Mouse (Mus musculus): ENCODE data around the gene Cnst. TPM values are rescaled to one million over a fixed set of nuclear protein-coding genes. Genes with fewer than 3 reads are reported as not detected.

Cnst gene
- polyA plus RNA-seq, 1 experiment from 2014 or later = 25.1 TPM

DNA sequence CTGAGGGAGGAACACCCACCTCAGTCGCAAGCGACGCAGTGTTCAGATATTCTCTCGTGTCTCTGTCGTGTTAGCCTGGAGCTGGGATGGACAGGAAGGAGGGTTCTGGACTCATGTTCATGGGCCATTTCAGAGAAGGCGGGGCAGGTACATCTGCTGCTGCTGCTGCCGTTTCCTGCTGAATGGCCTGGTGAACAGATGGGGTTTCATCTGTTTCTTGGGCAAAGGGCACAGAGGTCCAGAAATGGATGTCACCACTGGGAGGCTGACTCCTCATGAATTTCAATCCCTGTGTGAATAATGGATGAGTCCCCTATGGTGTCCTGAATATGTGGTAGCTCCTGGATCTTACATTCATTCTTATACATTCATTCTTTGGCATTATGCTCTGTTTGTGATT lies 21.4 kb downstream of the Cnst start:
- H3K4me3 ChIP-seq (ENCODE audit: low read length) = no peak overlapping the region
- H3K9ac ChIP-seq (ENCODE audit: low read depth, low read length) = no peak overlapping the region
- H3K27me3 ChIP-seq (replicated peaks; ENCODE audit: control insufficient read depth, insufficient read depth, low read length) = no peaks in the 10 kb centered on the region
- no peaks in the 10 kb centered on the region for H3K36me3 ChIP-seq (ENCODE audit: control insufficient read depth, insufficient read depth, low read length)
- no peaks in the 10 kb centered on the region for H3K9me3 ChIP-seq (ENCODE audit: control insufficient read depth, low read length)
- no peak overlapping the region for H3K27ac ChIP-seq (ENCODE audit: low read depth, low read length)
- peaks cover 4% of the 10 kb centered on the region for H3K4me1 ChIP-seq (ENCODE audit: control insufficient read depth, insufficient read depth, low read depth, low read length)
- ATAC-seq = no peak
- H3K4me2 ChIP-seq (ENCODE audit: low read length) = no peak overlapping the region
- 27% methylated on average over 7 of the region's 7 CpGs for WGBS

DNA sequence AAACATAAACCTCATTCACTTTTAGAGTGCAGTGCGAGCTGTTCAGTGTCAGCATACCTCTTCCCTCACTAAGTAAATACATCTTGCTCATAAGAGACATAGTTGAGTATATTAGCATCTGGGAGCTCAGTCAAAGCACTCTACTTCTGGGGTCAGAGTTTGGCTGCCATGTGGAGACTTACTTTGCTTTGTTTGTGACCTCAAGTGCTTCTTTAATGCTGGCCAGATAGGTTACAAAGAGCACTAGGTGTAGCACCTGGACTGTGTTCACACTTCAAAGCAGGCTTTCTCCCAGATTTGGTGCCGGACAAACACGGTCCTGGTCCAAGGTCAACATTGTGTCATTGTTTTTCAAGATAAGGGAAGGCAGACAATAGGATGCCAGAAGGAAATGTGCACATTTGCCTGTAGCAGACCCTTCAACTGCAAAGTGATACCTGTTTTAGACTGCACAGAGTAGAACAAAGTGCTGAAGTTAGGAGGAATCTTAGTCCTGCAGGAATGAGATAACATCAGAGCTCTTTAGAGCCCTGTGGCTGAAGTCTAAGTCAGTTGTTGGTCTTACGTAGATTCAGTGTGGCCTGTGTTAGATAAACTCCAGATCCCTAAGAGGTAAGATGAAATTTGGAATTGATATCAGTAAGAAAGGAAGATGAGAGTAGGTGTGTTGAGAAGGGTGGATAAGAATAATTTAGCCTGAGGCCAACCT lies 22.7 kb downstream of the Cnst start:
- WGBS = 85% methylated on average over 4 of the region's 4 CpGs
- H3K4me2 ChIP-seq (ENCODE audit: low read length) = no peak overlapping the region
- no peak overlapping the region for H3K27ac ChIP-seq (ENCODE audit: low read depth, low read length)
- H3K4me3 ChIP-seq (ENCODE audit: low read length) = no peak overlapping the region
- no peaks in the 10 kb centered on the region for H3K36me3 ChIP-seq (ENCODE audit: control insufficient read depth, insufficient read depth, low read length)
- H3K9me3 ChIP-seq (ENCODE audit: control insufficient read depth, low read length) = no peaks in the 10 kb centered on the region
- peaks cover 4% of the 10 kb centered on the region for H3K4me1 ChIP-seq (ENCODE audit: control insufficient read depth, insufficient read depth, low read depth, low read length)
- no peaks in the 10 kb centered on the region for H3K27me3 ChIP-seq (replicated peaks; ENCODE audit: control insufficient read depth, insufficient read depth, low read length)
- no peak for ATAC-seq
- H3K9ac ChIP-seq (ENCODE audit: low read depth, low read length) = no peak overlapping the region

DNA sequence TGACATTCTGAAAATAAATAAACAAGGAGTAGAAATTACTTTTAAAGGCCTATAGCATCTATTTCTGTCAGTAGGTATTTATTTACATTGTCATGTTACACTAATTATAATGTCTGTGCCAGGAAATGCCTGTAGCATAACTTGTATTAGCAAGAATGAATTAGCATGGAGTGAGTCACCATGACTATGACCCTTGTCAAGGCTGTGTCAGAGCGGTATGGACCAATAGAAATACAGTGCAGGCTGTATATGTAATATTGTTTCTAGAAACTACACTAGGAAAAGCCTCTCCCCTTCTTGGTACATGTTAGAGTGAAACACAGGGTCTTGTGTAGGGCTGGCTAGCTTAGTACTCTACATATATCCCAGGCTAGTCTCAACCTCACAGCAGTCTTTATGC lies 24.3 kb downstream of the Cnst start:
- Histone ChIP-seq H3K27me3 (replicated peaks; ENCODE audit: control insufficient read depth, insufficient read depth, low read length) (no peaks in the 10 kb centered on the region), H3K4me1 (ENCODE audit: control insufficient read depth, insufficient read depth, low read depth, low read length) (peaks cover 4% of the 10 kb centered on the region), H3K36me3 (ENCODE audit: control insufficient read depth, insufficient read depth, low read length) (no peaks in the 10 kb centered on the region), H3K4me3 (ENCODE audit: low read length) (no peak overlapping the region), H3K9me3 (ENCODE audit: control insufficient read depth, low read length) (no peaks in the 10 kb centered on the region), H3K27ac (ENCODE audit: low read depth, low read length) (no peak overlapping the region), H3K9ac (ENCODE audit: low read depth, low read length) (no peak overlapping the region), H3K4me2 (ENCODE audit: low read length) (no peak overlapping the region)
- ATAC-seq = no peak
- 93% methylated on average over 1 of the region's 1 CpGs for WGBS

DNA sequence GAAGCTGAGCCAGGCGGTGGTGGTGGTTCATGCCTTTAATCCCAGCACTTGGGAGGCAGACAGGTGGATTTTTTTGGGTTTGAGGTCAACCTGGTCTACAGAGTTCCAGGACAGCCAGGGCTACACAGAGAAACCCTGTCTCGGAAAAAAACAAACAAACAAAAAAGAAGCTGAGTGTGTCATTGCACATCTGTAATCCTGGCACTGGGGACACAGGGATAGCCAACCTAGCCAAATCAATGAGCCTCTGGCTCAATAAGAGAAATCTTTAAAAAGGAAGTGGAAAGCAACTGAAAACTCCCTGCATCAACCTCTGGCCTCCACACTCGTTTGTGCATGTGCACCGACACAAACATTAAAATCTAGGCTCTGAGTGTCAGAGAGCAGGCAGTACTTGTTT lies 25.5 kb downstream of the Cnst start:
- H3K27ac ChIP-seq (ENCODE audit: low read depth, low read length) = no peak overlapping the region
- no peak for ATAC-seq
- H3K4me3 ChIP-seq (ENCODE audit: low read length) = no peak overlapping the region
- 91% methylated on average over 4 of the region's 4 CpGs for WGBS
- no peak overlapping the region for H3K9ac ChIP-seq (ENCODE audit: low read depth, low read length)
- no peak overlapping the region for H3K4me2 ChIP-seq (ENCODE audit: low read length)
- H3K4me1 ChIP-seq (ENCODE audit: control insufficient read depth, insufficient read depth, low read depth, low read length) = peaks cover 4% of the 10 kb centered on the region
- no peaks in the 10 kb centered on the region for H3K9me3 ChIP-seq (ENCODE audit: control insufficient read depth, low read length)
- H3K27me3 ChIP-seq (replicated peaks; ENCODE audit: control insufficient read depth, insufficient read depth, low read length) = no peaks in the 10 kb centered on the region
- no peaks in the 10 kb centered on the region for H3K36me3 ChIP-seq (ENCODE audit: control insufficient read depth, insufficient read depth, low read length)

DNA sequence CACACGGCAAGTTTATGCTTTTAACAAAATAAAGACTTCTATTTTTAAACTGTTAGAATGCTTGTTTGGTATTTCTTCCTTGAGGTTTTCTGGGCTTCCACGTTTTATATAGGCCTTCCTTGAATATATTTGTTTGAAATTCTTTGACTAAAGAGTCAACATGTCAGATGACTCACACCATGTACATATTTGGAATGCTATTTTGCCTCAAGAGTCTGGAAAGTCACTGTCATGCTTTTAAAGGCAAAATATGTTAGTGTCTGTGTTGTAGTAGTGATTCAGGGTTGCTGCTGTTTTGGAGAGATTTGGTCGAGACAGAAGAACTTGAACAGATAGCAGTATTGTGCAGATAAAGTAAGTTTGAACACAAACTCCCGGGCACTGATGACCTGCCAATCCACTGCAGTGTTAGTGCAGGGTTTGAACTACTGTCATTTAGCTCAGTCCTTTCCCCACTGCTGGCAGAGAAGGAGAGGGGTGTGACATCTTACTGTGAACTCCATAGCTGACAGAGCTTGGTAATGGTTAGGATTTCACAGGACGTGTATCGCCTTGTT lies 27.6 kb downstream of the Cnst start:
- no peak overlapping the region for H3K9ac ChIP-seq (ENCODE audit: low read depth, low read length)
- no peaks in the 10 kb centered on the region for H3K9me3 ChIP-seq (ENCODE audit: control insufficient read depth, low read length)
- 84% methylated on average over 6 of the region's 6 CpGs for WGBS
- H3K27ac ChIP-seq (ENCODE audit: low read depth, low read length) = no peak overlapping the region
- H3K4me1 ChIP-seq (ENCODE audit: control insufficient read depth, insufficient read depth, low read depth, low read length) = no peaks in the 10 kb centered on the region
- ATAC-seq = no peak
- no peak overlapping the region for H3K4me2 ChIP-seq (ENCODE audit: low read length)
- H3K27me3 ChIP-seq (replicated peaks; ENCODE audit: control insufficient read depth, insufficient read depth, low read length) = no peaks in the 10 kb centered on the region
- H3K36me3 ChIP-seq (ENCODE audit: control insufficient read depth, insufficient read depth, low read length) = no peaks in the 10 kb centered on the region
- H3K4me3 ChIP-seq (ENCODE audit: low read length) = no peak overlapping the region

DNA sequence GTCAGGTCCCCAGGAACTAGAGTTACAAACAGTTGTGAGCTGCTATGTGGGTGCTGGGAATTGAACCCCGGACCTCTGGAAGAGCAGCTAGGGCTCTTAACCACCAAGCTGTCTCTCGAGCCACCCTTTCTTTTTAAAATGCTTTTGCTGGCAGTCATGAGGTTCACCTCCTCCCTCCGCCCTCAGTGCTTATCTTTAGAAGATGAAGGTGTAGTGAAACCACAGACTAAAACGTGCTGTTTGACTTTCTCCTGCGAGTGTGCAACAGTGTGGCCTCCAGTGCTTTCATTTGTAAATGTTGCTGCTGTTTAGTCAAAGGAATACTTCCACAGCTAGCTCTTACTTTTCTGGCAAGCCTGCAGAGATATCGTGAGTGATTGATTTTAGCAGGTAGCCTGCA lies 32.5 kb downstream of the Cnst start:
- H3K4me3 ChIP-seq (ENCODE audit: low read length) = no peak overlapping the region
- WGBS = 78% methylated on average over 6 of the region's 6 CpGs
- ATAC-seq = no peak
- H3K4me2 ChIP-seq (ENCODE audit: low read length) = no peak overlapping the region
- H3K9ac ChIP-seq (ENCODE audit: low read depth, low read length) = no peak overlapping the region
- no peaks in the 10 kb centered on the region for H3K4me1 ChIP-seq (ENCODE audit: control insufficient read depth, insufficient read depth, low read depth, low read length)
- no peaks in the 10 kb centered on the region for H3K27me3 ChIP-seq (replicated peaks; ENCODE audit: control insufficient read depth, insufficient read depth, low read length)
- 0 out of 2 replicates have a peak, but pooled peaks cover 3% of the 10 kb centered on the region for H3K36me3 ChIP-seq (ENCODE audit: control insufficient read depth, insufficient read depth, low read length)
- H3K9me3 ChIP-seq (ENCODE audit: control insufficient read depth, low read length) = no peaks in the 10 kb centered on the region
- H3K27ac ChIP-seq (ENCODE audit: low read depth, low read length) = no peak overlapping the region

DNA sequence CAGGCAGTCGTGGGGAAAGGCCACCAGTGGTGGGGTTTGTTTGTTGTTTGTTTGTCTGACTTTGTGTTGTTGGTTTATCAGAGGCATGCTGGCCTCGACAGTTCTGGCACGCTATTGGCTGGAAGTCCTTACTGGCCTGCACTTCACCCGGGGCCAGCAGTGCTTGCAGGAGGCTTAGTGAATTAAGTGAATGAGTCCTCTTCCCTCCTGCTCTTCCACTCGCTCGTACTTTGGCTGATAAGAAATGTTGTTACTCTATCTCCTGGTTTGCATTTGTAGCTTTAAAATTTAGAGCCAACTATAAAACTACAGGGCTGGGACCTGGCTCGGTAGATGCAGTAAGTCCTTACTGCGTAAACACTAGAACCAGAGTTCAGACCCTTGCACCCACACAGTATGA lies 34.0 kb downstream of the Cnst start:
- H3K27me3 ChIP-seq (replicated peaks; ENCODE audit: control insufficient read depth, insufficient read depth, low read length) = no peaks in the 10 kb centered on the region
- no peak overlapping the region for H3K27ac ChIP-seq (ENCODE audit: low read depth, low read length)
- ATAC-seq = no peak
- no peak overlapping the region for H3K4me3 ChIP-seq (ENCODE audit: low read length)
- 81% methylated on average over 8 of the region's 8 CpGs for WGBS
- H3K9ac ChIP-seq (ENCODE audit: low read depth, low read length) = no peak overlapping the region
- no peaks in the 10 kb centered on the region for H3K9me3 ChIP-seq (ENCODE audit: control insufficient read depth, low read length)
- no peaks in the 10 kb centered on the region for H3K4me1 ChIP-seq (ENCODE audit: control insufficient read depth, insufficient read depth, low read depth, low read length)
- H3K36me3 ChIP-seq (ENCODE audit: control insufficient read depth, insufficient read depth, low read length) = 0 out of 2 replicates have a peak, but pooled peaks cover 3% of the 10 kb centered on the region
- H3K4me2 ChIP-seq (ENCODE audit: low read length) = no peak overlapping the region

DNA sequence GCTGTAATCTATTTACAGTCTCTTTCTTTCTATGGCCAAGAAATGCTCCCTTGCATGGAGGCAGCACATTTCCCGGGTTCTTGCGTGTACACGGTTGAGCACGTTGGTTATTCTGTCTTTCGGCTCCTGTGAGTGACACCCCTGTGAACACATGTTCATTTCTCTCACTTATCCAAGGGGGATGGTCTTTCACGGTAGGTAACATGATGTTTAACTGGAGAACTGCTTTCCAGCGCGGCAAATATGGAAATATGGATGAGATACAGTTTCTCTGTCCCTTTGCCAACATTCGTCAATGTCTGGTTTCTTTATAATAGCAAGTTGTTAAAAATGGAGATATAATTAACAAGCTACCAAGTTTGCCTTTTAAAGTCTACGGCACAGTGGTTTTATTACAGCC lies 35.3 kb downstream of the Cnst start:
- Histone ChIP-seq H3K4me3 (ENCODE audit: low read length) (no peak overlapping the region), H3K27me3 (replicated peaks; ENCODE audit: control insufficient read depth, insufficient read depth, low read length) (no peaks in the 10 kb centered on the region), H3K36me3 (ENCODE audit: control insufficient read depth, insufficient read depth, low read length) (0 out of 2 replicates have a peak, but pooled peaks cover 3% of the 10 kb centered on the region), H3K4me2 (ENCODE audit: low read length) (no peak overlapping the region), H3K4me1 (ENCODE audit: control insufficient read depth, insufficient read depth, low read depth, low read length) (no peaks in the 10 kb centered on the region), H3K27ac (ENCODE audit: low read depth, low read length) (no peak overlapping the region), H3K9me3 (ENCODE audit: control insufficient read depth, low read length) (no peaks in the 10 kb centered on the region), H3K9ac (ENCODE audit: low read depth, low read length) (no peak overlapping the region)
- 71% methylated on average over 10 of the region's 10 CpGs for WGBS
- ATAC-seq = no peak

DNA sequence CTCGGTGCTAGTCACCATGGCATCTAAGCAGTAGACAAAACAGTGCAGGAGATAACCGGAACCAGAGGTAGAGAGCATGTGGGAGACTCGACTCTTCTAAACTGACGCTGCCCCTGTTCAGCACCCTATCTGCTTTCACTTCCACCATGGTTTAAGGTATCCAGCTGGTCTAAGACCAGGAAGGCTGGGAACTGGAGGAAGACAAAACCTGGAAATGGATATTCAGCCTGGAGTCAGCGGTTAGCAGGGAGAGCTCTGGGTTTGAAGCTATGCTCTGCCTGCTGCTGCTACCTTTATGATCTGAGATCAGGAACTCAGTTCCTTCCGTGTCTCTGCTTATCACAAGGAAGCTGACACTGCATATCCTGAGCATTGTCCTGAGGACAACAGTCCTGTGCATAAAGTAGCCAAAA lies 35.9 kb downstream of the Cnst start:
- Histone ChIP-seq H3K27ac (ENCODE audit: low read depth, low read length) (no peak overlapping the region), H3K36me3 (ENCODE audit: control insufficient read depth, insufficient read depth, low read length) (0 out of 2 replicates have a peak, but pooled peaks cover 3% of the 10 kb centered on the region), H3K9me3 (ENCODE audit: control insufficient read depth, low read length) (no peaks in the 10 kb centered on the region), H3K4me3 (ENCODE audit: low read length) (no peak overlapping the region), H3K4me2 (ENCODE audit: low read length) (no peak overlapping the region), H3K9ac (ENCODE audit: low read depth, low read length) (no peak overlapping the region), H3K4me1 (ENCODE audit: control insufficient read depth, insufficient read depth, low read depth, low read length) (no peaks in the 10 kb centered on the region), H3K27me3 (replicated peaks; ENCODE audit: control insufficient read depth, insufficient read depth, low read length) (no peaks in the 10 kb centered on the region)
- 67% methylated on average over 6 of the region's 6 CpGs for WGBS
- no peak for ATAC-seq

All from hindbrain, embryonic 16.5 days (tissue).